Mouse (Mus musculus) C2C12 (cell line): ENCODE measurements around the gene Ppp1r37.

Experiments
- CEBPB ChIP-seq: IDR thresholded peaks from one replicate; pipeline ENCODE4 v1.6.1; 2011; ENCODE audit warnings: low read depth, mild to moderate bottlenecking, control low read depth, moderate library complexity
- CTCF ChIP-seq: IDR thresholded peaks from one replicate; pipeline ENCODE4 v1.5.1; 2011; ENCODE audit not compliant: control insufficient read depth, insufficient read depth, insufficient read length
- FOSL1 ChIP-seq: IDR thresholded peaks from one replicate; pipeline ENCODE4 v1.8.0; 2011; ENCODE audit warnings: mild to moderate bottlenecking, low read length; ENCODE audit not compliant: poor library complexity, insufficient read depth, severe bottlenecking
- MAX ChIP-seq: IDR thresholded peaks from one replicate; pipeline ENCODE4 v1.6.1; 2011; ENCODE audit warnings: mild to moderate bottlenecking, control low read depth
- MYOD1 ChIP-seq: IDR thresholded peaks from one replicate; pipeline ENCODE4 v1.6.1; 2011; ENCODE audit warnings: low read depth; ENCODE audit not compliant: control insufficient read depth, insufficient read length
- MYOG ChIP-seq: IDR thresholded peaks from one replicate; pipeline ENCODE4 v1.6.1; 2011; ENCODE audit not compliant: control insufficient read depth, insufficient read length; ENCODE audit errors: extremely low read depth
- USF1 ChIP-seq: IDR thresholded peaks from one replicate; pipeline ENCODE4 v1.6.1; 2011; ENCODE audit warnings: low read depth, mild to moderate bottlenecking, control low read depth, moderate library complexity

DNA sequence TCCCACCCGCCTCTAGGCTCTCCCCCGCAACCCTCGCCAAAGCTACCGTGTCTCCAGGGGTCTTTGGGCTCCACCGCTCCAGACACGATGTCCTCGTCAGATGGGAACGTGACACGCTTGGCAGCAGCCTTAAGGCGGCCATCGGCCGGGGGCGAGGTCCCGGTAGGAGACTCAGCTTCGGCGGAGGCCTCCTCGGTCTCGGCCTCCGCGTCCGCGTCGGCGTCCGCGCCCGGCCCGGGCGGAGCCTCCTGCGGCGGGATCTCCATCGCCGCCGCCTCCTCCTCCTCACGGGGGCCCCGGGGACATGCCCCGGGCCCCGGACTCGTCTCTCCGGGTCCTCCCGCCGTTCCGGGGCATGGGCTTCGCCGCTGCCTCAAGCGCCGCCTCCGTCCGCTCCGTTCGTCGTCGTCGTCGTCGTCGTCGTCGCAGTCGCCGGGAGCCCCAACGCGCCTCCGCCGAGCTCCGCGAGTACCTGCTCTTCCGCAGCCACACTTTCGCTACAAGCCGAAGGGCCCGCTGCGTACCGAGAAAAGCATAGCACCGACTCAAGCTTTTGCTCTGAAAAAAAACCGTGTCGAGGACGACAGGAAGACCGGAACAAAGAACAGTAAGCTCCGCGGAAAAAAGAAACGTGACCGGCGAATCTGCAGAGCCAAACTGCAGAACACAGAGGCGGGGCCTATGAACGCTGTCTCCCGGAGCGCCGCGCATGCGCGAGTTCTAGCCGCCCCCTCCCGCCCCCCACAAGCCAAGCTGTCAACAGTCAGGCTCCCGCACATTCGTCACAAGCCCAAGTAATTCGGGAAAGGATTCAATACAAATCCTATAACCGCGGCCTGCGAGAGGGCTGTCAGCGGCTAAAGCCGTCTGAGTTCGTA, 872 bp downstream of the Ppp1r37 start:
- TF ChIP-seq CTCF (no peak), USF1 (no peak), MYOG (no peak), FOSL1 (no peak), MAX (no peak), CEBPB (no peak), MYOD1 (no peak)
